ENCODE assay signal across 8 mouse cellular contexts in genomic region chr17:23192453-23193379, GRCm38 (mm10). TPM values are rescaled to one million over a fixed set of nuclear protein-coding genes. Genes with fewer than 3 reads are reported as not detected.
DNase-seq lines count a peak whose midpoint lies in the region; ATAC-seq and TF ChIP-seq lines count a peak whose summit lies in the region.

TSS of gene Zfp40 (minus strand) at chr17:23193252.

- no peaks in the 10 kb centered on the region for H3K4me1 ChIP-seq in cortical plate, adult 2 months (ENCODE audit: control insufficient read depth, insufficient read depth, low read length)
- peaks cover 18% of the 10 kb centered on the region for H3K4me1 ChIP-seq in megakaryocyte, embryonic 14.5 days

- H3K27me3 ChIP-seq in megakaryocyte, embryonic 14.5 days (replicated peaks) = no peaks in the 10 kb centered on the region

- peak; percentile 99 for ATAC-seq in activated CD4-positive, CD25-positive, alpha-beta regulatory T cell, adult 4 months

- H3K4me3 ChIP-seq in cortical plate, adult 2 months (ENCODE audit: insufficient read depth, low read length) = peak within 1 kb of the TSS; percentile 94
- peak within 1 kb of the TSS; percentile 94 for H3K4me3 ChIP-seq in megakaryocyte, embryonic 14.5 days (replicated peaks)

- TF ChIP-seq CTCF in cortical plate, adult 2 months (IDR thresholded peaks at IDR 0.05; ENCODE audit: extremely low read depth, insufficient read depth, low read length) = no peak

- TF ChIP-seq POLR2A in cortical plate, adult 2 months (IDR thresholded peaks at IDR 0.05; ENCODE audit: extremely low read depth, insufficient read depth, low read length) = 0 out of 2 replicates have a peak, but pooled peaks have one; percentile 36

- H3K27ac ChIP-seq in cortical plate, adult 2 months (ENCODE audit: insufficient read depth, low read length) = peak within 1 kb of the TSS; percentile 95

- peaks cover 20% of the 10 kb centered on the region for H3K36me3 ChIP-seq in megakaryocyte, embryonic 14.5 days (replicated peaks; ENCODE audit: low read length)

- peak; percentile 81 to 86 for DNase-seq in gastrocnemius, adult 8-10 months (ENCODE audit: low spot score in 2 of 2)
- peak; percentile 77 for DNase-seq in hindlimb bud, embryonic 11.5 days (ENCODE audit: extremely low spot score, low read depth, low spot score)
- peak; percentile 75 to 89 for DNase-seq in left cerebral cortex, adult 8-10 months (ENCODE audit: low spot score in 2 of 2)
- peak; percentile 96 to 97 for DNase-seq in right cerebral cortex, postnatal 10 days (ENCODE audit: low spot score in 2 of 2)
- peak; percentile 85 for DNase-seq in urinary bladder, postnatal 25 days (ENCODE audit: low spot score)

- no peaks in the 10 kb centered on the region for H3K9me3 ChIP-seq in megakaryocyte, embryonic 14.5 days

RNA-seq across cellular contexts. Expression of gene Zfp40, which starts in this region (rescaled TPM):
- 10 to 100 TPM in 1 of 2 experiments, 1 to 10 TPM in 1; 9.4 to 13.8 TPM for polyA plus RNA-seq in activated CD4-positive, CD25-positive, alpha-beta regulatory T cell, adult 4 months (2017; shearing (Covaris generic))
- 17.9 and 18.1 TPM in 2 replicates for polyA plus RNA-seq in cortical plate, adult 2 months (2012; rRNA removed)
- 1 to 10 TPM in 2 of 4 experiments, under 1 TPM in 2; 0.92 to 3.5 (median 1.5) TPM for total RNA-seq in gastrocnemius, adult 8-10 months (2022)
- total RNA-seq in left cerebral cortex, adult 8-10 months (2022) = 10 to 100 TPM; 18.5 to 23.4 (median 21.4) TPM
- not detected in 2 replicates for polyA plus RNA-seq in megakaryocyte, embryonic 14.5 days (2012; ENCODE audit: insufficient read depth, low replicate concordance)

Comparison
In these comparisons a context has a peak if more than half of its experiments do, and no peak if none do; other contexts are left out.
1. Peak in every context shown above with its lines: DNase-seq, ATAC-seq, H3K4me3 ChIP-seq and H3K27ac ChIP-seq.
2. RNA of gene Zfp40 (total RNA-seq): 18.5 to 23.4 TPM in left cerebral cortex, adult 8-10 months; 0.92 to 3.5 TPM in gastrocnemius, adult 8-10 months; every median in the first group is over 4 times any median in the second.
3. RNA of gene Zfp40 (polyA plus RNA-seq): 17.9 to 18.1 TPM in cortical plate, adult 2 months and 9.4 to 13.8 TPM in activated CD4-positive, CD25-positive, alpha-beta regulatory T cell, adult 4 months; not detected in megakaryocyte, embryonic 14.5 days; every median in the first group is over 10 times any median in the second.